Mouse (Mus musculus) heart, embryonic 14.5 days (tissue): Measurements from ENCODE around the gene Rgs7bp. TPM values are rescaled to one million over a fixed set of nuclear protein-coding genes. Genes with fewer than 3 reads are reported as not detected.

Experiments used
- ATAC-seq: fragments of 200-750 bp; cut with Nextera tagmentation; 2 replicates; pipeline ENCODE4 v1.8.0; 2017; ENCODE audit warnings: low read depth, moderate TSS enrichment; ENCODE audit not compliant: insufficient number of reproducible peaks, insufficient read depth, low FRiP score
- H3K27ac ChIP-seq, 2 experiments: fragments of 200-500 bp in 1 of 2; fragments of 300-500 bp in 1 of 2; sonication (generic) in 1 of 2; replicated peaks in 1 of 2; 2 replicates each; pipeline ENCODE4 v1.5.1; 2012 to 2014; ENCODE audit warnings: low read depth in 2 of 2, low read length in 2 of 2, control low read depth in 1 of 2, mild to moderate bottlenecking in 1 of 2, mixed read lengths in 1 of 2; ENCODE audit not compliant: control insufficient read depth in 1 of 2, insufficient read depth in 1 of 2
- H3K27me3 ChIP-seq: fragments of 300-500 bp; sonication (generic); 2 replicates; pipeline ENCODE4 v1.6.1; 2014; ENCODE audit warnings: mild to moderate bottlenecking, low read length, control low read depth; ENCODE audit not compliant: control insufficient read depth, insufficient read depth
- H3K36me3 ChIP-seq: fragments of 300-500 bp; sonication (generic); 2 replicates; pipeline ENCODE4 v1.6.1; 2014; ENCODE audit warnings: mild to moderate bottlenecking, control low read depth, low read length, mixed read lengths; ENCODE audit not compliant: control insufficient read depth, insufficient read depth
- H3K4me1 ChIP-seq, 2 experiments: fragments of 200-500 bp in 1 of 2; fragments of 300-500 bp in 1 of 2; sonication (generic) in 1 of 2; 2 replicates each; pipeline ENCODE4 v1.6.1; 2012 to 2014; ENCODE audit warnings: low read length in 2 of 2, control low read depth in 1 of 2, mixed read lengths in 1 of 2; ENCODE audit not compliant: control insufficient read depth in 2 of 2, insufficient read depth in 2 of 2
- H3K4me2 ChIP-seq: fragments of 300-500 bp; sonication (generic); 2 replicates; pipeline ENCODE4 v1.6.1; 2014; ENCODE audit warnings: mild to moderate bottlenecking, low read length
- H3K4me3 ChIP-seq, 2 experiments: fragments of 200-500 bp in 1 of 2; fragments of 300-500 bp in 1 of 2; sonication (generic) in 1 of 2; 2 replicates each; pipeline ENCODE4 v1.5.1; 2012 to 2014; ENCODE audit warnings: low read length in 2 of 2, mild to moderate bottlenecking in 2 of 2, control low read depth in 1 of 2, low read depth in 1 of 2, moderate library complexity in 1 of 2; ENCODE audit not compliant: control insufficient read depth in 1 of 2, insufficient read depth in 1 of 2
- H3K9ac ChIP-seq: fragments of 300-500 bp; sonication (generic); 2 replicates; pipeline ENCODE4 v1.6.1; 2014; ENCODE audit warnings: mild to moderate bottlenecking, low read length
- H3K9me3 ChIP-seq: fragments of 300-500 bp; sonication (generic); 2 replicates; pipeline ENCODE4 v1.6.1; 2016; ENCODE audit warnings: low read length, control low read depth; ENCODE audit not compliant: control insufficient read depth
- WGBS: fragments of 180-500 bp; shearing (Covaris S2); extraction: QIAGEN DNeasy Blood & Tissue Kit; methylation state at CpG from one replicate; pipeline ENCODE4 v1.1.7; 2014; 5-methylcytosine and 5-hydroxymethylcytosine counted together
- polyA plus RNA-seq: library from polyadenylated mRNA; unstranded; fragments of >200 nt; fragmentation: Nextera tagmentation; extraction: Ambion mirVana; gene quantifications from 2 replicates; pipeline ENCODE4 v1.2.1, GENCODE M21; 2014

The Rgs7bp gene
- polyA plus RNA-seq, 1 experiment from 2014 or later, result 3.7 TPM

DNA sequence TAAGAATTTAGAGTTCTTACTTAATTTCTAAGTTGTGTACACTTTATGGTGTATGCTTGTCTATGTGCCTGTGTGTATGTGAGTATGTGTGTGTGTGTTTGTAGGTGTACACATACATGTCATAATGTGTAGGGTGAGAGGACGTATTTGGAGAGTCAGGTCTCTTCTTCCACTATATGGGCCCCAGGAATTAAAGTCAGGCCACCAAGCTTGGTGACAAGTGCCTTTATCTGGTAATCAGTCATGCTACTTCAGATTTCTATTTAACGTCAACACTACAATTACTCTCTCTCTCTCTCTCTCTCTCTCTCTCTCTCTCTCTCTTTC lies 51.9 kb downstream of the Rgs7bp start:
- H3K4me1 ChIP-seq, result no peaks in the 10 kb centered on the region; a peak in 1 of 4 replicates
- no peak overlapping the region for H3K4me3 ChIP-seq
- no peaks in the 10 kb centered on the region for H3K27me3 ChIP-seq
- 58% methylated on average over 2 of the region's 2 CpGs for WGBS
- H3K9me3 ChIP-seq, result no peaks in the 10 kb centered on the region
- no peak for ATAC-seq
- H3K9ac ChIP-seq, result no peak overlapping the region
- H3K36me3 ChIP-seq, result no peaks in the 10 kb centered on the region
- no peak overlapping the region for H3K27ac ChIP-seq
- H3K4me2 ChIP-seq, result no peak overlapping the region

DNA sequence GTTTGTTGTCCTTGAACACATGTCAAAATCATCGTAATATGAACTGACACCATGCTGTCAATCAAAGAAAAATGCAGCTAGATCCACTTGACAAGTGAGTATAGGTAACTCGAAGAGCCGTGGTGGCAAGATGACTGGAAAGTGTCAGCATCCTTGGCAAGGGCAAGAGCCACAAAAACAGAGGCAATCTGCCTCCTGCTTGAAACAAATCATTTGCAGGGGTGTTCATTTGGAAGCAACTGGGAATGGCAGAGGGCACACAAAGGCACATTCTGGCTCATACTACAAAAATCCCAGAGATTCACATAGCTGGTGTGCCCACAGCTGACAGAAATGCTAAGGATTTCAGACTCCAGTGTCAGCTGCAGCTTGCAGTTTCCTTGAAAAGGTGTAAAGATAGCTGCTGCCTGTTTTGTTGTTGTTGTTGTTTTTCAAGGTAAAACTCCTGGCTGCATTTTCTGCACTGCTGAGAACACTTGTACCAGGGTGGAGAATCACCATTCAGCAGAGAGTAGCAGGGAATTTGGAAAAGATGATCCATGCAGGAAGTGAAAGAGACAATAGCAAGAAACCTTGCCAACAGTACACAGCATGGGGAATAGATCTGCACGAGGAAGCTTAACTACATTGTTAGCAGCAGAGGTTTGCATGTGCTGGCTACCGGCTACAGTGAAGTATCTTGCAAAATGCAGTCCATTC lies 52.4 kb downstream of the Rgs7bp start:
- Histone ChIP-seq H3K4me2 (no peak overlapping the region), H3K9me3 (no peaks in the 10 kb centered on the region), H3K27ac (no peak overlapping the region), H3K4me1 (no peaks in the 10 kb centered on the region; a peak in 1 of 4 replicates), H3K27me3 (no peaks in the 10 kb centered on the region), H3K9ac (no peak overlapping the region), H3K36me3 (no peaks in the 10 kb centered on the region), H3K4me3 (no peak overlapping the region)
- ATAC-seq, result no peak
- WGBS, result 64% methylated on average over 5 of the region's 5 CpGs

DNA sequence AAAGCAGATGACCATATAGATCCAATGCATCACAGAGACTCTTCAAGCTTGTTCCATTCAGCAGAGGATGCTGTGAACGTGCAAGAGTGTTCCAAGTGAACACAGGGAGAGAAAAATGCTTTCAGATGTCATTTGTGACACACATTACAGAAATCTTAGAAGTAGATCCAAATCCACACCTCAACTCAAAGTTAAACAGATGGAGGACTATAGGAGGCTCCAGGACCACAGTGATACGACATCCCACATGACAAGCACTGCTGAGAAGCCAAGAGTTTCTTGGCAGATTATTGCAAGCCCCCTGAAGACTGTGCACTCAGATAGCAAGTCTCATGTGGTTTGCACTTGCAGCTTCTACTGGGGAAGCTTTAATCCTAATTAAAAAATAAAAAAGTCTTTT lies 53.0 kb downstream of the Rgs7bp start:
- Histone ChIP-seq H3K4me3 (no peak overlapping the region), H3K4me1 (no peaks in the 10 kb centered on the region; a peak in 1 of 4 replicates), H3K9ac (no peak overlapping the region), H3K4me2 (no peak overlapping the region), H3K27ac (no peak overlapping the region), H3K9me3 (no peaks in the 10 kb centered on the region), H3K36me3 (no peaks in the 10 kb centered on the region), H3K27me3 (no peaks in the 10 kb centered on the region)
- 64% methylated on average over 2 of the region's 2 CpGs for WGBS
- no peak for ATAC-seq

GRCm38 (mm10) chr13:104988811-104989258 lies 65.9 kb downstream of the Rgs7bp start:
- H3K4me1 ChIP-seq, result peaks cover 0 to 4% of the 10 kb centered on the region in 2 experiments; a peak in 3 of 4 replicates
- H3K36me3 ChIP-seq, result no peaks in the 10 kb centered on the region
- no peaks in the 10 kb centered on the region for H3K27me3 ChIP-seq
- no peak overlapping the region for H3K4me2 ChIP-seq
- no peak overlapping the region for H3K9ac ChIP-seq
- ATAC-seq, result no peak
- no peak overlapping the region for H3K4me3 ChIP-seq
- 48% methylated on average over 7 of the region's 7 CpGs for WGBS
- H3K9me3 ChIP-seq, result no peaks in the 10 kb centered on the region
- no peak overlapping the region for H3K27ac ChIP-seq

DNA sequence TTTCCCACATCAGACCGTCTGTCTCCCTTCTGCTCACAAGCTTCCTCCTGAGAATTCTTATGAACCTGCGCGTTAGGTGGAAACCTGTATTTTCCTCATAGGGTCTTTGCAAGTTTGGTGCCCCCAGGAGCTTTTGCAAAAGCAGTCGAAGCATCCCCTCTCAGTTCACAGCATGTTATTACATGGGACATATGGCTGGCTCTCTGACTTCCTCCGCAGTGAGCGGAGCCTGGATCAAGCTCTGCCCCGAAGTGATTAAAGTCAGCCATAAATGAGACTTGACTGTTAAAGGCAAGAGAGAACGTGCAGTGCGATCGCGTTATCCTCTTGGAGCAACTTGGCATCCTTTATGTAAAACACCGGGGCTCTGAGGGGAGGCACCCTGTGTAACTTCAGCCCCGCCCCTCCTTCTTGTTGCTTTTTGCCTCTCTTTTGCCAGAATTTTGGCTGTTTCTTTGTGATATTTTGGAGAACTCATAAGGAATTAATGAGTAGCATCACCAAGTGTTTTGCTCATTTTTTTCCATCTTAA lies 66.7 kb downstream of the Rgs7bp start:
- H3K9ac ChIP-seq, result no peak overlapping the region
- WGBS, result 88% methylated on average over 13 of the region's 13 CpGs
- no peak overlapping the region for H3K27ac ChIP-seq
- H3K27me3 ChIP-seq, result no peaks in the 10 kb centered on the region
- peaks cover 0 to 4% of the 10 kb centered on the region in 2 experiments; a peak in 3 of 4 replicates for H3K4me1 ChIP-seq
- ATAC-seq, result no peak
- H3K4me2 ChIP-seq, result no peak overlapping the region
- no peaks in the 10 kb centered on the region for H3K9me3 ChIP-seq
- no peaks in the 10 kb centered on the region for H3K36me3 ChIP-seq
- H3K4me3 ChIP-seq, result no peak overlapping the region

DNA sequence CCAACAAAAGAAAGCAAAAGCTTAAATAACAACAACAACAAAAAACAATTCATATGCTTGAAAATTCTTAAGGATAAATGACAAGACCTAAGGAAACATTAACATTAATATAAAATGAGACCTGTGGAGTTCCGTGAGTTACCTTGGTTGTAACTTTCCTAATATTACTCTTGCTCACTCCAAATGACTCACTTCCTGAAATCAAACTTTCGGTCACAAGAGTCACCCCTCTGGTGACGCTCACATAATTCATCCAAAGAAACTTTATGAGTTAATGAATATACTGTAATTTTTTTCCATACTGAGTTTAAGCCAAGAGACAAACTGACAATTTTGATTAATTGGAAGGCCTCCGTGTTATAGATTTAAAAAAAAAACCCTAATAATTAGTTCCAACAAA lies 69.0 kb downstream of the Rgs7bp start:
- no peak for ATAC-seq
- 80% methylated on average over 4 of the region's 4 CpGs for WGBS

GRCm38 (mm10) chr13:104983989-104984388 lies 70.7 kb downstream of the Rgs7bp start:
- Histone ChIP-seq H3K36me3 (no peaks in the 10 kb centered on the region), H3K27ac (no peak overlapping the region), H3K27me3 (no peaks in the 10 kb centered on the region), H3K9me3 (peaks cover 6% of the 10 kb centered on the region; the same call in 1 of the 2 replicates), H3K4me3 (no peak overlapping the region), H3K4me1 (peaks cover 0 to 4% of the 10 kb centered on the region in 2 experiments; a peak in 3 of 4 replicates), H3K9ac (no peak overlapping the region), H3K4me2 (no peak overlapping the region)
- 76% methylated on average over 5 of the region's 5 CpGs for WGBS
- no peak for ATAC-seq

More for the DNA sequence above, 69.0 kb downstream of the Rgs7bp start:
- Histone ChIP-seq H3K27me3 (no peaks in the 10 kb centered on the region), H3K36me3 (no peaks in the 10 kb centered on the region), H3K27ac (no peak overlapping the region), H3K4me3 (no peak overlapping the region), H3K4me1 (peaks cover 0 to 4% of the 10 kb centered on the region in 2 experiments; a peak in 3 of 4 replicates), H3K9me3 (peaks cover 6% of the 10 kb centered on the region; the same call in 1 of the 2 replicates), H3K9ac (no peak overlapping the region), H3K4me2 (no peak overlapping the region)
